Mouse (Mus musculus): ENCODE measurements around the gene Timp2.

- no peak for TF ChIP-seq CTCF (IDR thresholded peaks at IDR 0.05; ENCODE audit: borderline replicate concordance, insufficient read depth, low read length)
- no peak for TF ChIP-seq POLR2A (IDR thresholded peaks at IDR 0.05; ENCODE audit: low read depth, low read length)
Measured at GRCm38 (mm10) chr11:118345693-118346092, 9.8 kb downstream of the Timp2 start.

All from embryonic fibroblast, embryonic 13.5 days (primary cell).